Mouse (Mus musculus) A20 (cell line): Measurements from ENCODE around the gene Nbr1.

ENCODE experiments used
- DNase-seq: peaks from one replicate; pipeline ENCODE4 v3.0.0-alpha.2; 2011; ENCODE audit warnings: low read depth, low spot score

Gene Nbr1

DNA sequence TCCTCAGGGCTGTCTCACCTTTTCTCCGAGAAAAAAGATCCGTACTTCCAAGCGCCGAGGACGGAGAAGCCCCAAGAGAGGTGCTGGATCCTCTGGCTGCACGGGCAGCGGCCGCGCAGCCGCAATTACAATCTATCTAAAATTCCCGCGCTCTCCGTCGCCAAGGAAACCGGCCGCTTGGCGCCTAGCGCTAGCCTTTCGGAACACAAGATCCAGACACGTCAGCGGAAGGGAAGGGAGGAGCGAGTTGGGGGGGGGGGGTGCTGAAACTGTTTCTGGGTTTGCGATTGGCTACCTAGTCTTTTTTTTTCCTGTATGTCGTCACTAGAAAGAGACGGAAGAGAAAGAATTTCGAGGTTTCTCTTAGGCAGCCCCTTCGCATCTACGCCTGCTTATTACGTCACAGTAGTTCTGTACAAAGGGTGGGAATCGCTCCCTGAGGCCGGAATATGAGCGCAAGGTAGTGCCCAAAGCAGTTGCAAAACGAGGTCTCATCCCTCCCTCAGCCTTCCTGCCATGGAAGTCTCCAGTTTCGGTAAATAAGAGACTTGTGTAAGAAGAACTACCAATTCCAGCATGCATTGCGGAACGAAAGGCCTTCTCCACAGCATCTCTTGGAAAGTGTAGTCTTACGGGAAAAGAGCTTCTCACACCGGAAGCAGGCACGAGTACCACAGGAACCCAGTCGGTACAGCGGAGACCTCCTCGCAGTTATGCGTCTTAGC, at the start of gene Nbr1, which contains the start of gene Brca1:
Gene Nbr1 (plus strand): TSS at position 399 of the 725 bp plus-strand sequence.
Gene Brca1 (minus strand): TSS at position 205 of the 725 bp plus-strand sequence.
- peak; percentile 100 for DNase-seq

DNA sequence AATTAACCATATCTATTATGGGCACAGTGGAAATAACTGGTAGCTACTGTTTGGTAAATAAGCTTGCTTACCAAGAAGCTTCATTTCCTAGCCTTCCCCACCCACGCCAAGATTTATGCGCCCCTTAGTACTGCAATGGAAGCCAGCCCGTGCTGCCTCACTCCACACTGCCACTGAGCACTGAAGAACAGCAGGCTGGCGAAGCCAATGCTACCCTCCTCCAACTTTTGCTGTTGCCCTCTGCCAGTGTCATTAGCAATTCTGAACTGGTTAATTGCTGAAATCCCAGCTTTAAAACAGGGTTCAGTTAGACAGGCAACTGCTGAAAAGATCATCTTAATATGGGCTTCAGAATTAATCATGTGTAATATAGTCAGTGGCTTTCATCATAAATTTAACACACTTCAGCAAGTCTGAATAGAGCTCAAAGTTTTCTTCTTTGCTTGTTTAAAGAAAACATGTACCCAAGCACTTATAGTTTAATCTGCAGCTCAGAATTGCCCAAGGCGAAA, 45.6 kb upstream of the Nbr1 start:
- no peak for DNase-seq

DNA sequence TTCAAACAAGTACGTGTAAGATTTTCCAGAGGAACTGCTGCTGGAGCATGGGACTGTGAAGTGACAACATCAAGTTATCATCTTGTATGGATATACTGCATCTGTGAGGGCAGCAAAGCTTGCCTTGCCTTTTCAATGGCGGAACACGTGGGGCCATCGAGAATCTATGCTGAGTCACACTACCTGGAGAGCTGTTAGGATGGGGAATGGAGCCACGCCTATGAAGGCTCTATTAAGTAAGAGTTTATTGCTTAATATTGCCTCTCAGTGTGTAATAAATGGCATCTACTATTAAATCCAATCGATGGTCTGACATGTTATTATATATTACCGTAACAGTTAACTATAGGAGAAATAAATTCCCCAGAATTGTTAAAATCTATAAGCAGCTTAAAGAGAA, 44.9 kb upstream of the Nbr1 start:
- DNase-seq: no peak

DNA sequence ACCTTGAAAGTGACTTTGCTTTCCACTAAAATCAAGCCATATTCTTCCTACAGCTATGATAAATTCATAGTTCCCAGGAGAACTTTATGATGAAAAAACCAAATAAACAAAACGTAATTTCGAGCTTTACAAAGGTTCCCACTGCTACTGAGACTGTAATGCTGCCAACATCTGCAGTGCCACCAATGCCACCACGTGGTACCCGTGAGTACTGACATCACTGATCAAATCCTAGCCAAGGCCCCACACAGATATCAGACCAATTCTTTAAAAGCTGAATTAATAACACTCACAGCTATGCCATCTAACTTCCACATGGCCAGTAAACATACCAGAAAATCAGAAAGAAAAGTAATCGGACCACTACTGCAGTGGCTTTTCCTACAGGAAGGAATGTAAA, 33.0 kb upstream of the Nbr1 start:
- DNase-seq: no peak

DNA sequence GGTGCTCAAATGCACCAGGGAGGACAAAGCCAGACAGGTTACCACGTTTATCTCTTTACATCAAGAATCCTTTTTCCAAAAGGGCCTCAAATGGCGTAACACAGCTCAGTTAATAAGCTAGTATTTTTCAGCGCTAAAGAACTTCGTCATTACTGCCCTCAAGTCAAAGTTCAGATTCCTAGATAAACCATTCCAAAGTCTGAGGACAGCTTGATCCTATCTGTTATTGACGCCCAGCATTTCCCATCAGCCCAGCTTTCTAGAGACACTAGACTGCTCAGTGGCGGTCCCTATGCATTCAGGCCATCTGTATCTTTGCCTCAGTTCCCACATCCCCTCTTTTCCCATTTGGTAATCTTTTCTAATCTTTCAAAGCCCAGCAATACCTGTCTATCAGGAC, 32.6 kb upstream of the Nbr1 start:
- no peak for DNase-seq

DNA sequence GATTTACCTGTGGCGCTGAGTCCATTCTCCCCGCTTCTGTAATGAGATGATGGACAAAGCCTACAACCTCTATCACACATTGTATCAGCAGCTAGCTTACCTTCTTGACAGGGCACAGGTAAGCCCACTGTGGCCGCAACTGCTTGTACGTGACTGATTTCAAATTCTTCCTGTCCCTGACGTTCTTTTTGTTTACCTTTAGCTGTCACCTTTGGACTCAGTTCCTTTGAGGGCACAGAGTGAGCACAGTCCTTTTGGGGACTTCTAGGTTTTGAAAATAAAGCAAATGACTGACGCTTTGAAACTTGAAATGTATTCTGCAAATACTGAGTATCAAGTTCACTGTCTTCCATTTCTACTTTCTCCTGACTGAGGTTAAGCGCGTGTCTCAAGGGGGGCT, 27.5 kb upstream of the Nbr1 start:
- no peak for DNase-seq

DNA sequence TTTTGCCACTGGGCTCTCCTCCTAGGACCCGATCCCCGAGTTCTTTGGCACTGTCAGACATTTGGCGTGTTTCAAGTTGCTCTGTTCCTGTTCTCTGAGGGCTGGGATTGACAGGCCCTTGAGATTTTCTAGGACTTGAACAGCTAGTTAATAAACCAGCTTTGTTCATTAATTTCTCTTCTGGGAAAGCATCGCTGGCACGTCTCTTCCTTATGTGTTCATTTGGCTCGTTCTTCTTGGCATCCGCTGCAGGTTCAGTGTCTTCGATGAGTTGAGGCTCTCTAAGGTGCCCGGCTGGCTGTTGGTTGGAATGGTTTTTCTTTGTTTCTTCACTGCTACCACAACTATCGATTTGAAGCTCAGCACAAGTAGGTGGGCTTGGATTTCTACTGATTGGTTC, 26.9 kb upstream of the Nbr1 start:
- DNase-seq: no peak

DNA sequence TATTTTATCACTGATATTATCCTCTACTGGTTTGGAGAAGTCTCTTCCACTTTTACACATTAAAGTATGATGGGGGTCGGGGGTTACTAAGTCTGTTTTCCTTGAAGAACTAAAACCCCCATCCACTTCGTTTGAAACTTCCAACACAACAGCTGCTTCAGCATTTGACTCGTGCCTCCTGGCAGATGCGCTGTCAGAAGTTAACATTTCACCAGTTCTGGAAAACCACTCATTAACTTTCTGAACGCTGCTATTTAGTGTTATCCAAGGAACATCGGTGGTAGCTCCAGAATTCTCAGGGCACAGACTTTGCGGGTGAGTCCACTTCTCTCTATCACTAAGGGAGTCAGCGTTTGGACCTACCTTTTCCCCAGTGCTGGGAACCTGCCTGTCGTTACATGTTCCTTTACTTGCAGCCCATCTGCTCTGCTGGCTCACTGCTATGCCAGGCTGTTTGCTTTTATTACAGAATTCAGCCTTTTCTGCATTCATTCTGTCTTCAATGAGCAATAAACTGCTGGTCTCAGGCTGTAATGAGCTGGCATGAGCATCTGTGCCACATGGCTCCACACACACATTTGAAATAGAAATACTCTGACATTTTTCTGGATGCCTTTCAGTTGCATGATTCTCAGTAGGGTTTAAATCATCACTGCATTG, 25.9 kb upstream of the Nbr1 start:
- no peak for DNase-seq

DNA sequence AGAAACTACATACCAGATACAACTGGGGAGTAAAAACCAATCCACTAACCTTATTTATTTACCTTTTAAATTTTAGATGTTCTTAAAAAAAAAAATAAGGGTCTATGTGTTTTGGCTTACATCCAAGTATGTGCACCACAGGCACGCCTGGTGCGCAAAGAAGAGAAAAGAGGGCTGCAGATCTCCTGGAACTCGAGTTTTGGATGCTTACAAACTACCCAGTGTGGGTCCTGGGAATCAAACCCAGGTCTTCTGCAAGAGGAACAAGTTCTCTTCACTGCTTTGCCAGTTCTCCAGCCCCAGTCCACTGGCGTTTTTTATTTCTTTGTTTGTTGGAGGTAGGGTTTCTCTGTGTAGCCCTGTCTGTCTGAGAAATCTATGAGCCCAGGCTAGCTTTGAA, 25.3 kb upstream of the Nbr1 start:
- no peak for DNase-seq

DNA sequence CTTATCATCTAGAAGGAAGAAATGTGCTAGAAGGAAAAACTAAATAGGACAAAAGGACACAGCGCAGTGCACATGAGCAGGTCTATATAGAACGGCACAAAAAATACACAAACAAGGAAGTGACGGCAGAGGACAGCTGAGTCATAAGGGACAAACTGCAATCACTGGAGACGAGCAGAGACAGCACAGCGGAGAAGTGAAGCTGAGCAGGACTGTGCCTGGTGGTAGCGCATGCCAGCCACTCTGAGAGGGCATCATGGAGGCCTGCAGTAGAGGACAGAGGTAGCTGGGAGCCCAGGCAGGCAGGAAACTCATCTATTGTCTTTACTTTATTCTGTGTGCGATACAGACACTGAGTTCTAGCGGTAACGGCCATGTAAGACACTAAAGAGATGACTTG, 8.4 kb upstream of the Nbr1 start:
- peak; percentile 71 for DNase-seq

DNA sequence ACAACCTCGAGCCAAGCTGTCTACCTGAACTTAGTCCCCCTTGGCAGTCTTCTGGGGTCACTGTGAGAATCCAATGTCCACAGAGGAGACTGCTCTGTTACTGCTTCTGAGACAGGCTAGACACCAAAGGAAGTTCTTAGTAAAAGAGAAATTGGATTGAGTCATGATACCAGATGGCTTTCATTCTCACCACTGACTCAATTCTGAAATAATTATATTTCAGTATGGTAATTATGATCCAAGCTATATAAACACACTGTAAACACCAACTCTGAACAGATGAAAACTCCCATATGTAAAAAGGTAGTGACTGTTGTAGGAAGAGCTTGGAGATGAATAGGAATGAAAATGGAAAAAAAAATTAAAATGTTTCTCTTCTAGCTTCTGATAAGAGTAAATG, 7.8 kb upstream of the Nbr1 start:
- peak; percentile 49 for DNase-seq

DNA sequence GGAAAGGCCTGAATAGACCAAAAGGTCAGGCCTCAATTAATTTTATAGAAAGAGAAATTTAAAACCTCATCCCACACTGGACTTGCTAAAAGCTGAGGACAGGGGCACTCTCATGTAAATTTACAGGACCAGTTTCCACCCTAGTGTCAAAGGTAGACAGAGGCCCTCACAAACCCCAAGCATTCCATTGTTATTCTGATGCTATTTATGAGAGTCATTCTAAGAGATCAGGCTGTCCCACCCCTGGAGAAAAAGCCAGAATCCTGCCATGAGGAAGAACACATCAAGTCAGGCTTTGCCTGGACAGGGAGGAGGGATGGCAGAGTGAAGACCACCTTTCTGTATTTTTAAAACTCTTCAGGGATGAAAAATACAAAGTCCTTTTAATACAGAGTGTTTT, 3.4 kb upstream of the Nbr1 start:
- no peak for DNase-seq

DNA sequence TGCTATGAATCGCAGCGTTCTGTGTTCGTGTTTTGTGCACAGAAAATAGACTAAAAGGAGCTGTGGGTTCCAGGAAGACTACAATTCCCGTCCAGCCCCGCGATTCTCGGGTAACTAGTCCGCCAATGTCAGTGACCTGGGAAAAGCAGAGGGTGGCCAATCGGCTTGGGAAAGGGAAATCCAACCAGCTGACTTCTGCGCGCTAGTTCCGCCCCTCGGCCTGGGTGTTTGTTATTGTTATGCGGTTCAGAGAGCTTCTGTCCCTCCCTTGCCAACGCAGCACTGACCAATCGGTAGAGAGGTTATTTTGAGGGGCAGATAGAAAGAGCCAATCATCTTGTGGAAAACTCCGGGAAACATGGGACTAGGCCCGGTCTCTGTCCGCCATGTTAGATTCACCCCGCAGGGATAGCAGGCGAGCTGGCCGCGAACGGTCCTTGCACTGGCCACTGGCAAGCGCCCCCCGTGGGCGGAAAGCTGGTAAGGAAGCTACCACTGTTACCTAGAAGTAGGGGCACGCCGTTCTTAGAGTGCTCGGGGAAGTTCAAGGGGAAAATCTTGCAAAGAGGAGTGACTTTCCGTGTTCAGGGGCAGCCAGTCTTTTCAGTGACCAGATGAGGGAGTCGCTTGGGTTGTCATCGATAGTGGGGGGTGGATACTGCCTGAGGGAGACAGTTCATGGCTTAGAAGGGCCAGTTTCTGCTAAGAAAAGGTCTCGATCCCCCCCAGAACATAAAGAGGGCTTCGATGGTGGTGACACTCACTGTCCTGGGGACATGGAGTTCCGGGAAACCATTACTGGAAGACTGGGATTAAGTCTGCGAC, 739 bp downstream of the Nbr1 start:
- DNase-seq: peak; percentile 99

DNA sequence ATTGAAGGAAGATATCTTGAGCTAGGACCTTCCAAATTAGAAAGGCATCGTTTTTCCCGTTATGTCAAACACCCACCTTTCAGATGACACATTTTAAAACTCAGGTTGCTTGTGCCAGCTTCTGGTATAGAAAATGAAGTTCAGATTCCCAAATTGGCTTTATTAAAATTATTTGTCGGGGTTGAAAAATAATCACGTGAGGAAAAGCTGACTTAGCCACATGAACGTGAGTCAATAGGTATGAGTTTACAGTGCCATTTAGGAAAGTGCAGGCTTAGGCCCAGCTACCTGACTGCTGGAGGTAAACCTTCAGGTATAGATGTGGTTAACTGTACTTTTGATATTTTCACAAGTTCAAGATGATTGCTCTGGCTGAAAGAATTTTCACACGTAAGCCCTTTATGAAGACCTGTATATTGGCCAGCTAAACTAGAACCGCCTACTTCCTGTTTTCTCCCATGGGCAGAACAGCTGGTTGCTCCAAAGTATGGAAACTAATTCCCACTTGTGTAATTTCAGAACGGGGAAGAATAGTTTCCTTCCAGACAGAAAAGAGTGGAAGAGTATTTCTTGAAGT, 1.5 kb downstream of the Nbr1 start:
- DNase-seq: peak; percentile 42

DNA sequence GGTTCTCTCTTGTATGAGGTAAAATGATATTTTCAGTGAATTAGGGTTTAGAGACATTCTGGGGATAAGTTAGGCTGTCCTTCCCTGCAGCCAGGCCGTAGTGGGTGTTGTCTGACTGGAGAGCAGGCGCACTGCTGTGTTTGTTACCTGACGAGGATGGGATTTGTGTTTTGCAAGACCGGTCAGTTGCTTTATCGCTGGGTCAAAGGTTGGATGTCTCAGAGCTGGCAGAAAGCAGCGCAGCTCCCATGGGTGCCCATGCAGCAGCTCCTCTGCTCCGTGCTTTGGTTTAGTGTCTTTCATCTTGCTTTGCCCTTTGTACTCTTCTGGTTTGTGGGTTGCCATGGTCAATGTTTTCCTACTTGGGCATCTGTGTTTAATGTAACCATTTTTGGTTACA, 4.6 kb downstream of the Nbr1 start:
- no peak for DNase-seq

DNA sequence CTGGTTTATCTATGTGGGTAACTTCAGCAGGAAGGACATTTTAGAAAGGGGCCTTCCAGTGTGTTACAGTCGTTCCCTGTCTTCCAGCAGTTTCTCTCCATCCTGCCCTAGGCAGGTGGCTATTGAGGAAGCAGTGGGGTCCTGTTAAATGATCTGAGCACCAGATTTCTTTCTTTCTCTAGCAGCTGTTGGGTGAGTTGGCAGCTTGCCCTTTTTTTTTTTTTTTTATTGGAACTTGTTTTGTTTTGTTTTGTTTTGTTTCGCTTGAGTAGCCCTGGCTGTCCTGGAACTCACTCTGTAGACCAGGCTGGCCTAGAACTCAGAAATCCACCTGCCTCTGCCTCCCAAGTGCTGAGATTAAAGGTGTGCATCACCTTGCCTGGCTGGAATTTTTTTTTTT, 5.0 kb downstream of the Nbr1 start:
- no peak for DNase-seq

DNA sequence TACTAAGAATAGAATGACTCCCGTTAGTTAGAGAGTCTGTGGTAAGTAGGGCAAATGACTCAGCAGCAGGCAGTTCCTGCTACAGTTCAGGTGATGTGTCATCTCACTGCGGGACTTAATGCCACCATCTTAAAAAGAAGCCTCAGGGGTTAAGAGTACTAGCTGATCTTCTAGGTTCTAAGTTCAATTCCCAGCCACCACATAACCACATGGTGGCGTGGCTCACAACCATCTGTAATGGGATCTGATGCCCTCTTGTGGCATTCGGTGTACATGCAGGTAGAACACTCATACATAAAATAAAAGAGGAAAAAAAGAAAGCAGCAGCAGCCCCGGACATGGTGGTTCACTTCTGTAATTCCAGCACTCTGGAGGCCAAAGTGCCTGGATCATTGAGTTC, 10.4 kb downstream of the Nbr1 start:
- peak; percentile 81 for DNase-seq

DNA sequence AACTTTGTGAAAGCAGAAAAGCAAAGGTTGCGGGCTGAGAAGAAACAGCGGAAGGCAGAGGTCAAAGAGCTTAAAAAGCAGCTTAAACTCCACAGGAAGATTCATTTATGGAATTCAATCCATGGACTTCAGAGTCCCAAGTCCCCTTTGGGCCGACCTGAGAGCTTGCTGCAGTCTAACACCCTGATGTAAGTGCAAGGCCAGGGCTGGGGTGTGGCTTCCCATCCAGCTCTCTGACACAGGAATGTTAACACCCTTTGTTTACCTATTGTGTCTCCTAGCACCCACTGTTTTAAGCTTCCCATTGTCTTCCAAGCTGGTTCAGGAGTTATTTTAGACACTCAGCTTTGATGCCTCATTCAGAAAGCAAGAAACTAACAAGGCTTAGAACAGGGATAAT, 16.5 kb downstream of the Nbr1 start:
- no peak for DNase-seq

DNA sequence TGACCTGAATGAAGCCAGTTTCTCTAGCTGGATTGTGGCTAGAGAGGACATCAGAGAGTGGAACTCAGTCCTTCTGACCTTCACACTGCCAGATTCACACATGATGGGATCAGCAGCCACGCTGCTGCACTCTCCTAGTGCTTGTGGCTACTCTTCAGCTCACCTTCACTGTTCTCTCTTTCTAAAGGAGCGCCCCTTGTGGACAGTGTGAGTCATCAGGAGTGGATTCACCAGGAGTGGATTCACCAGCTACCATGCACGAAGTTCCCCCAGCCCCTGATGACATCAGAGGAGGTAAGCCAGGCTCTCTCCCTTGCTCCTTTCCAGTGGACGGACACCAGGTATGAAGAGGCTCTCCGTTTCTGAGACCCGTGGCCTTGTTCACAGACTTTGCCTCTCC, 24.2 kb downstream of the Nbr1 start:
- peak; percentile 14 for DNase-seq

DNA sequence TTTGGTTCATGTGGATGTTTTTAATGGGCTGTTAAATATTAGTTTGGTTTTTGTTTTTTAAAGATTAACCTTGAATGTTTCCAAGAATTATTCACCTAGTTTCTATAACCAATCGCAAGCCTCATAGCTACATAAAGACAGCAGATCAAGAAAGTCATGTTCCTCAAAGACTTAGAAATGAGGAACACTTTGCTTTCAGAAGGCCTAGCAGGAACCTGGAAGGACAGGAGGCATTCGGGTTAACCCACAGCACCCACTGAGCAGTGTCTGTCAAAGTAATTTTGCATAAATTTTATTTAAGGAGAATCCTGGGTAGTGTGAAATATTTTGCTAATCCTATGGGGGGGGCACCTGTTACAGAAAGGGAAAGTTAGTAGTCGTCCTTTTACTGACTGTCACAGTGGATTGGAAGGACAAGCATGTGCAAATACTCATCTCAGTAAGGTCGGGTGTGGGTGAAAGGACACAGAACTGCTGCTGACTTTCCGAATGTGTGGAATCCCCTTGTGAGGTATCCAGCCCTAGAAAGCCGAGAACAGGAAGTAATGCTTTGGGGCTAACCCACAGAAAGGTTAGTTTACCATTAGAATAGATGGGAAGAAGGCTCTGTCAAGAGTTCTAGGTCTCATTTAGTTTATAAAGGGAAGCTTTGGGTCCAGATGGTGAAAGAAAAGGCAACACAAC, 29.3 kb downstream of the Nbr1 start:
- DNase-seq: no peak
